Mouse (Mus musculus): Measurements from ENCODE around the gene Prkn.

DNA sequence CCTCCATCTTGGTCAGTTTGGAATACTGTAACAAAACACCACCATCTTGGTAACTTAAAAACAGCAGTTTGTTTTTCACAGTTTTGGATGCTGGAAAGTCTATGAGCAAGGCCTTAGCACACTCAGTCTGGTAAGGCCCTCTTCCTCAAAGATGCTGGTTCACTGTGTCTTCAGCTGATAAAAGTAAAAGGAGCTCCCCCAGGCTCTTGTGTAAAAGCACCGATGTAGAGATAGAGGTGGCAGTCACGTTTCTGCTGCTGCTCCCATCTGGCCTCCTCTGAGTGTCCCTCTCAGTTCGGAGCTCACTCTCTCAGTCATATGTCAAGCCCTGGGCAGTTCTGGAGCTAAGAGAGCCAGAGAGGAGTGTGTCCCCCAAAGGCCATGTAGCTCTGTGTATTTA is 955.8 kb downstream of the Prkn start:
- TF ChIP-seq CTCF (IDR thresholded peaks at IDR 0.05; ENCODE audit: extremely low read depth, insufficient read depth, low read length) (no peak), POLR2A (IDR thresholded peaks at IDR 0.05; ENCODE audit: extremely low read depth, insufficient read depth, low read length) (no peak)
